Mouse (Mus musculus): ENCODE data around the gene Pex26. TPM values are rescaled to one million over a fixed set of nuclear protein-coding genes. Genes with fewer than 3 reads are reported as not detected.

The Pex26 gene
- 1.3 and 1.5 TPM in 2 replicates for polyA plus RNA-seq (2021; fragmentation: Nextera tagmentation)
- long read RNA-seq, experiment 1, partial matches to known transcripts = 0 of 4 reads
- long read RNA-seq, experiment 1, other reads (novel, unspliced or antisense) = 4 of 4 reads
- long read RNA-seq, experiment 2, full-length matches to known transcripts = 4 of 13 reads
- long read RNA-seq, experiment 2, partial matches to known transcripts = 0 of 13 reads
- long read RNA-seq, experiment 2, other reads (novel, unspliced or antisense) = 9 of 13 reads

DNA sequence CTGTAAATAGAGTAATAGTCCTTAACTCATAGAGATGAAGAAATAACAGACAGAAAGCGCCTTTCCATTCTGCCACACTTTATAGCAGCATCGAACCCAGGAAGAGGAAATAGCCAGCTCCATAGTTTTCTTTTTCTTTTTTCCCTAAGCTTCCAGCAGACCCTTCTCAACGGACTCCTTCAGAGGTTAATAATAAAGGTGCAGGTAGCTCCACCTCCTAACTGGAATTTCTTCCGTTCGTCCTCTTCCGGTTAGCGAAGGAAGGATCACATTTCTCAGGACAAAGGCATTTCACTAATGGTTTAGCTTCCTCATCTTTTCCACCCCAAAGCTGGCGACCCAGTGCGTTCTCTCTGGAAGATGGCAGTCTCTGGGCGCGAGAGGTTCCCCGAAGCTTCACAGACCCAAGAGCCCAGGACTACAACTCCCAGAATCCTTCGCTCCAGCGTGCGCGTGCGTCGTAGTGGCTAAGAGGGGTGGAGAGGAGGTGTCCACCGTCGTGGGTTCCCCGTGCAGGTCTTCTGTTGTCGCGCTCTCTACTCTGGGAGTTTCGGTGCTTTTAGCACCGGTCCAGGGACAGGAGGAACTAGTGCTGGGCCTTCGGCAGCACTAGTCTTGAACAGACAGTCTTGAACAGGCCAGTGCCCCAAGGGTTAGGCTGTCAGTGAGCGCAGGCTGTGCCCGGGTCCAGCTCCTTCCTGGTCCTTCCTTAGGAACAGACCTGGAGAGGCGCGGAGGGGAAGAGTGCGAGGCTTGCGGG, at the start of gene Pex26:
TSS of gene Pex26 (plus strand) at position 254 of the 760 bp plus-strand sequence.

DNA sequence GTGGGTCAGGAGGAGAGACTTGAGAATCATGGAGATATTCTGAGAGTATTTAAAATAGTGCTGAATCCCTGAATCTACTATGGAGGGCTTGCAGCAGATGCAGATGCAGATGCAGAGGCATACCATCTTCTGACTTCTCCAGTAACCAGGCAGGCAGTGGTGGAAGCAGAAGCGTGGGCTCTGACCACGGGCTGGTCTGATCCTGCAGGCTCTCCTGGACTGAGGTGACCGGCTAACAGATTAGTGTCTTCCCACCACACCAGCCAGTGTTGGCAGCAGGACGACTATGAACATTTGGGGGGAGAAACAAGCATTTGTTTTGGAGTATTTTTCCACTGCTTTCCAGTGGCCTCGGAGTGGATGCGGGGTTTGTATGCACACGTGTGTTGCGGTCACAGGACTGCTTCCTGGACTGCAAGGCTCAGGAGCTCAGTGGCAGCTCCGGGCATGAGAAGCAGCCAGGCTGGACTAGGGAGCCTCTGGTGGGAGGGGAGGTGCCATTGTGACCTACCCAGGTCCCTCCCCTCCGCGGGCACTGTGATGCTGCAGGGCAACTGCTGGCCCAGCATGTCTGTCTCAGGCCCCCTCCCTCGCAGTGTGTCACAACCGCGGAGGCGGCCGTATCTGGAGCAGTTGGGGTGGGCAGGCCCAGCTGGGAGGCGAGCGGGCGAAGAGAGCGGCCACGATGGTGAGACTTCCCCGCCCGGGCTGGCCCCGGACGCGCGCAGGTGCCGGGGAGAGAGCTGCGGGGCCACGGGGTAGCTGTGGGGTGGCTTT, 26.9 kb downstream of the Pex26 start, which contains the start of gene Tuba8:
TSS of gene Tuba8 (plus strand) at position 548 of the 777 bp plus-strand sequence.

GRCm38 (mm10) chr6:121245127-121246036, 61.9 kb downstream of the Pex26 start, which contains the start of gene Usp18:
Gene Usp18, plus strand, starts transcription at chr6:121245906.

Other genes starting within 250 kb of the Pex26 start
- 8.2 and 8.6 TPM in 2 replicates for gene Mical3, start 52.7 kb upstream of the Pex26 start, polyA plus RNA-seq (2021; fragmentation: Nextera tagmentation)
- 11.3 and 11.7 TPM in 2 replicates for gene Tuba8, start 27.0 kb downstream of the Pex26 start, polyA plus RNA-seq (2021; fragmentation: Nextera tagmentation)
- gene Usp18, start 62.2 kb downstream of the Pex26 start, polyA plus RNA-seq (2021; fragmentation: Nextera tagmentation) = 2.2 and 3.8 TPM in 2 replicates
- 8.0 and 18.8 TPM in 2 replicates for gene Slc6a13, start 116.6 kb downstream of the Pex26 start, polyA plus RNA-seq (2021; fragmentation: Nextera tagmentation)
- 0.23 and 0.84 TPM in 2 replicates for gene Slc6a12, start 159.4 kb downstream of the Pex26 start, polyA plus RNA-seq (2021; fragmentation: Nextera tagmentation)